Mouse (Mus musculus): ENCODE results near the gene Tti1. TPM values are rescaled to one million over a fixed set of nuclear protein-coding genes. Genes with fewer than 3 reads are reported as not detected.

Tti1 gene
- polyA plus RNA-seq, 1 experiment from 2014 or later, result 41.2 TPM

- Histone ChIP-seq H3K4me3 (no peak overlapping the region), H3K27ac (no peak overlapping the region), H3K36me3 (peaks cover 75% of the 10 kb centered on the region), H3K27me3 (ENCODE audit: low read depth, poor library complexity, severe bottlenecking) (no peaks in the 10 kb centered on the region), H3K4me1 (peaks cover 6% of the 10 kb centered on the region), H3K9me3 (replicated peaks) (no peaks in the 10 kb centered on the region)
- no peak for DNase-seq (ENCODE audit: low spot score)
- WGBS, result 92% methylated on average over 2 of the region's 2 CpGs
These were observed 7.6 kb upstream of the Tti1 start for GRCm38 (mm10) chr2:158035813-158036212.

- Histone ChIP-seq H3K36me3 (peaks cover 34% of the 10 kb centered on the region), H3K4me1 (peaks cover 32% of the 10 kb centered on the region), H3K9me3 (replicated peaks) (no peaks in the 10 kb centered on the region), H3K27ac (no peak overlapping the region), H3K4me3 (peak overlapping the region; percentile 90), H3K27me3 (ENCODE audit: low read depth, poor library complexity, severe bottlenecking) (no peaks in the 10 kb centered on the region)
- no peak for DNase-seq (ENCODE audit: low spot score)
- 89% methylated on average over 7 of the region's 7 CpGs for WGBS
These were observed 1.8 kb upstream of the Tti1 start for GRCm38 (mm10) chr2:158030007-158030406.

- H3K27ac ChIP-seq, result peak overlapping the region; percentile 97
- H3K4me1 ChIP-seq, result peaks cover 32% of the 10 kb centered on the region
- peaks cover 23% of the 10 kb centered on the region for H3K36me3 ChIP-seq
- peak overlapping the region; percentile 90 for H3K4me3 ChIP-seq
- DNase-seq (ENCODE audit: low spot score), result no peak
- 1% methylated on average over 16 of the region's 16 CpGs for WGBS
- H3K27me3 ChIP-seq (ENCODE audit: low read depth, poor library complexity, severe bottlenecking), result no peaks in the 10 kb centered on the region
- no peaks in the 10 kb centered on the region for H3K9me3 ChIP-seq (replicated peaks)
These were observed 329 bp downstream of the Tti1 start for GRCm38 (mm10) chr2:158027855-158028353.

DNA sequence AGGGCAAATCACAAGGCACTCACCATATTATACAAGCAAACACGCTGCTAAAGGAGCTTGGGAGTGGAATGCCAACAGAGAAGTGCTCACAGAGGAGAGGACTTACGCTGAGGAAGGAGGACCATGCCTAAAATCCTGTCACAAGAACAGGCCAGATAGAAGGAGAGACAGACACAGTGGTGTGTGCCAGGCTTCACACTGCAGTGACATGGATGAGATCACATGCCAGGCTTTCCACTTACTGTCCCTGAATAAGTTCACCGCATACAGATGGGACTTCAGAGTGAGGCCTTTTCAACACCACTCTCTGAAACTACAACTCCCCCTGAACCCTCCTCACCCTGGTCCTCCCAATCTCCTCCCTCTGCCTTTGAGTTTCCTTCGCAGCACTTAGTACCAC lies 10.9 kb downstream of the Tti1 start:
- Histone ChIP-seq H3K27ac (no peak overlapping the region), H3K4me3 (no peak overlapping the region), H3K9me3 (replicated peaks) (no peaks in the 10 kb centered on the region), H3K4me1 (no peaks in the 10 kb centered on the region), H3K27me3 (ENCODE audit: low read depth, poor library complexity, severe bottlenecking) (no peaks in the 10 kb centered on the region), H3K36me3 (peaks cover 3% of the 10 kb centered on the region; the same call in 1 of the 2 replicates)
- WGBS, result 87% methylated on average over 4 of the region's 4 CpGs
- DNase-seq (ENCODE audit: low spot score), result no peak

DNA sequence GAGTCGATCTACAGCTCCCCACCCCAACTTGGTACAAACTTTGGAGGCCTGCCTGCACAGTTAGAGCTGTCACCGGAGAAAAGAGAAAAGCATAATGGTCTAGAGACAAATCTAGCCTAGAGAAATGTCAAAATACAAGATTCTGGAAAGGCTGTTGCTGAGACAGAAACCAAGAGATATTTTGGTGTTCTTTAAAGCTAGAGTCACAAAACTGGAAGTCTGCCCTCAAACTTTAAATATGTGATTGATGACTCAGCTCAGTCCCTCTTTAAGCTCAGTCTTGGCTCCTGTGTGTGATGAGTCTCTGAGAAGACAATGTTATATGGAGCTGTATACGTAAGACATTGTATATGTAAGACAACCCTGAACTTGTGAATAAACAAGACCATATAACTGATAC lies 15.6 kb downstream of the Tti1 start:
- DNase-seq (ENCODE audit: low spot score), result no peak
- H3K36me3 ChIP-seq, result peaks cover 29% of the 10 kb centered on the region
- H3K27ac ChIP-seq, result no peak overlapping the region
- H3K27me3 ChIP-seq (ENCODE audit: low read depth, poor library complexity, severe bottlenecking), result no peaks in the 10 kb centered on the region
- no peaks in the 10 kb centered on the region for H3K4me1 ChIP-seq
- no peak overlapping the region for H3K4me3 ChIP-seq
- no peaks in the 10 kb centered on the region for H3K9me3 ChIP-seq (replicated peaks)
- WGBS, result 87% methylated on average over 3 of the region's 3 CpGs

DNA sequence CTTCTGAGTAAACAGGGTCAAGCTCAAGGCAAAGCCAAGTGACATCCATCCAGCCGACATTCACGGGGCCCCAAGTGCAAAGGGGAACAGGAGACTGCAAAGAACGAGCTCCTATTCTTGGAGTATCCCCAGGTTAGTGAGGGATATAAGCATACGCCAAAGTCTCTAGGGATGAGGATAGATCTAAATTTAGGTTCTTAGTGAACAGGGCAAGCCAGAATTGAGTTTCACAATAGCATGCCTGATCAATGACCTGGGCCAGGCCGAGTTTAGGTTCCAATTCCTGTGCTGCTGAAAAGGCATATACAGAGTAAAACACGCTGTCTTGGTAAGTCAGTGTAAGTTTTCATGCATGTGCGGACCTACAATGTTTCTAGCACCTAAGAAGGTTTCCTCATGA lies 18.9 kb downstream of the Tti1 start:
- WGBS, result 92% methylated on average over 7 of the region's 7 CpGs
- Histone ChIP-seq H3K27me3 (ENCODE audit: low read depth, poor library complexity, severe bottlenecking) (no peaks in the 10 kb centered on the region), H3K27ac (no peak overlapping the region), H3K36me3 (peaks cover 59% of the 10 kb centered on the region), H3K4me3 (no peak overlapping the region), H3K4me1 (no peaks in the 10 kb centered on the region), H3K9me3 (replicated peaks) (no peaks in the 10 kb centered on the region)
- DNase-seq (ENCODE audit: low spot score), result no peak

DNA sequence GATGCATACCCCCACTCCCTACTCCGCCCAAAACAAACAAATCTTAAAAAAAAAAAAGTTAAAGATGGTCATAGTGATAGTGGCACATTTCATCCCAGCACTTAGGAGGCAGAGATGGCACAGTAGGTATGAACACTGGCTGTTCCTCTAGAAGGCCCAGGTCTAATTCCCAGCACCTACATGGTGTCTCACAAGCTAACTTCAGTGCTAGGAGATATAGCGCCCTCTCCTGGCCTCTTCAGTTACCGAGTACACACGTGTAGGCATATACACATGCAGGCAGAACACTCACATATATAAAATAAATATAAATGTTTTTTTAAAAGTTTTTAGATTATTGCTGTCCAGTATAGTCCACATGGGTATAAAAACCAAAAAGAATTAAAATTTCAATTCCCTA lies 22.6 kb downstream of the Tti1 start:
- Histone ChIP-seq H3K27me3 (ENCODE audit: low read depth, poor library complexity, severe bottlenecking) (no peaks in the 10 kb centered on the region), H3K4me3 (no peak overlapping the region), H3K9me3 (replicated peaks) (no peaks in the 10 kb centered on the region), H3K27ac (no peak overlapping the region), H3K4me1 (no peaks in the 10 kb centered on the region), H3K36me3 (peaks cover 67% of the 10 kb centered on the region)
- no peak for DNase-seq (ENCODE audit: low spot score)
- 91% methylated on average over 4 of the region's 4 CpGs for WGBS

DNA sequence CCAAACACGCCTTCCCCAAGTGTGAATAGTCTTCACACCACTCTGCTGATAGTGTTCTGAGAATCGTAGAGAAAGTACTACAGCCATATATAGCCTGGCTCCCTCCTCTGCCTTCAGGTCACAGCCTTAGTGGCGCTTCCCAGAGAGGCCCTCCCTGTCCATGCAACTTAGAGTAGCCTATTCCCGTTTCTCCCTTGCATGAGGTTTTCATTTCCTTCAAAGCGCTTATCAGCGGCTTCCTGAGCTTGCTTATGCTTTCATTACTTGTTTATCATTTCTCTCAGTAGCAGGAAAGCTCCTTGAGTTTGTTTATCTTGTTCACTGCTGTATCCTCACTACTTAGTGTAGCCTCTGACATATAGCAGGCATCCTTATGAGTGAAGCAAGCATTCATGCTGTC lies 23.6 kb downstream of the Tti1 start:
- WGBS, result 78% methylated on average over 6 of the region's 6 CpGs
- H3K4me1 ChIP-seq, result no peaks in the 10 kb centered on the region
- peaks cover 73% of the 10 kb centered on the region for H3K36me3 ChIP-seq
- no peak overlapping the region for H3K27ac ChIP-seq
- DNase-seq (ENCODE audit: low spot score), result no peak
- H3K4me3 ChIP-seq, result no peak overlapping the region
- H3K9me3 ChIP-seq (replicated peaks), result no peaks in the 10 kb centered on the region
- H3K27me3 ChIP-seq (ENCODE audit: low read depth, poor library complexity, severe bottlenecking), result no peaks in the 10 kb centered on the region

GRCm38 (mm10) chr2:157998817-157999216 lies 29.4 kb downstream of the Tti1 start:
- DNase-seq (ENCODE audit: low spot score), result no peak
- H3K27me3 ChIP-seq (ENCODE audit: low read depth, poor library complexity, severe bottlenecking), result no peaks in the 10 kb centered on the region
- WGBS, result 95% methylated on average over 3 of the region's 3 CpGs
- no peak overlapping the region for H3K4me3 ChIP-seq
- no peaks in the 10 kb centered on the region for H3K9me3 ChIP-seq (replicated peaks)
- no peaks in the 10 kb centered on the region for H3K4me1 ChIP-seq
- H3K27ac ChIP-seq, result no peak overlapping the region
- H3K36me3 ChIP-seq, result peaks cover 70% of the 10 kb centered on the region

DNA sequence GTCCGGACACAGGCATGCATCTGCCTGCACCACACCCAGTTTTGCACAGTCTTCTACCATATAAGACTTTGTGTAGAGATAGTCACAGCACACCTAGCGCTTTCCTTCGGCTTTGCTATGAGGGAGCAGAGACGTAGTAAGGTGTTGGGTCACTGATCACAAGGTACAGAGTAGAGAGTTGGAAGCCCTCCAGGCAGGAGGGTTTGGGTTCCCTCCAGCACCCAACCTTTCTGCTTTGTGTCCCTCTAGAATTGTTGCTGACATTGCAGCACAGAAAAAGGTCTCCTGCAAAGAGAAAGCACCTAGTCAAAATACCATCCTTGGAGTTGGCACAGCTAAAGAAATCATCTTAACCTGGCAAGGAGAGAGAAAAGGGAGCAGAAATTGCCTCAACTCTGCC lies 35.7 kb downstream of the Tti1 start:
- Histone ChIP-seq H3K4me3 (no peak overlapping the region), H3K4me1 (peaks cover 15% of the 10 kb centered on the region), H3K27ac (no peak overlapping the region), H3K36me3 (peaks cover 89% of the 10 kb centered on the region), H3K9me3 (replicated peaks) (no peaks in the 10 kb centered on the region), H3K27me3 (ENCODE audit: low read depth, poor library complexity, severe bottlenecking) (no peaks in the 10 kb centered on the region)
- 97% methylated on average over 4 of the region's 4 CpGs for WGBS
- no peak for DNase-seq (ENCODE audit: low spot score)

GRCm38 (mm10) chr2:157991026-157991425 lies 37.2 kb downstream of the Tti1 start:
- H3K27me3 ChIP-seq (ENCODE audit: low read depth, poor library complexity, severe bottlenecking), result no peaks in the 10 kb centered on the region
- WGBS, result 68% methylated on average over 6 of the region's 6 CpGs
- H3K9me3 ChIP-seq (replicated peaks), result no peaks in the 10 kb centered on the region
- peaks cover 86% of the 10 kb centered on the region for H3K36me3 ChIP-seq
- peaks cover 15% of the 10 kb centered on the region for H3K4me1 ChIP-seq
- DNase-seq (ENCODE audit: low spot score), result no peak
- no peak overlapping the region for H3K4me3 ChIP-seq
- 0 out of 2 replicates have a peak overlapping the region, but pooled peaks have one; percentile 14 for H3K27ac ChIP-seq

GRCm38 (mm10) chr2:157989946-157990345 lies 38.3 kb downstream of the Tti1 start:
- no peak overlapping the region for H3K27ac ChIP-seq
- H3K9me3 ChIP-seq (replicated peaks), result no peaks in the 10 kb centered on the region
- peaks cover 82% of the 10 kb centered on the region for H3K36me3 ChIP-seq
- no peaks in the 10 kb centered on the region for H3K27me3 ChIP-seq (ENCODE audit: low read depth, poor library complexity, severe bottlenecking)
- peaks cover 15% of the 10 kb centered on the region for H3K4me1 ChIP-seq
- DNase-seq (ENCODE audit: low spot score), result no peak
- WGBS, result 65% methylated on average over 2 of the region's 2 CpGs
- H3K4me3 ChIP-seq, result no peak overlapping the region

- 74% methylated on average over 7 of the region's 7 CpGs for WGBS
- H3K4me1 ChIP-seq, result peaks cover 15% of the 10 kb centered on the region
- DNase-seq (ENCODE audit: low spot score), result no peak
- no peak overlapping the region for H3K27ac ChIP-seq
- H3K36me3 ChIP-seq, result peaks cover 69% of the 10 kb centered on the region
- no peaks in the 10 kb centered on the region for H3K9me3 ChIP-seq (replicated peaks)
- no peaks in the 10 kb centered on the region for H3K27me3 ChIP-seq (ENCODE audit: low read depth, poor library complexity, severe bottlenecking)
- H3K4me3 ChIP-seq, result no peak overlapping the region
These were observed 39.6 kb downstream of the Tti1 start for GRCm38 (mm10) chr2:157988416-157989190.
